Comparison of ENCODE assay signal across 9 mouse cellular contexts in genomic region chr6:52797252-52797800, GRCm38 (mm10).
DNase-seq lines count a peak whose midpoint lies in the region; ATAC-seq and TF ChIP-seq lines count a peak whose summit lies in the region.
"Had no signal": no experiment of that assay in that cellular context is flagged by ENCODE, and none has a peak within 500 bp of the region (broad histone marks: within the 10 kb centered on the region; RNA-seq: fewer than 3 reads in every experiment).

No protein-coding gene starts in this region.

- CTCF ChIA-PET in Patski (lab: Charles Lee): interaction anchor here (1.1 kb wide), 1 partner anchor 14 kb away, joined by 4 read pairs; no protein-coding TSS in a partner anchor

- peak; percentile 56 for DNase-seq in forebrain, embryonic 11.5 days (ENCODE audit: low spot score)
- DNase-seq in forebrain, embryonic 14.5 days (ENCODE audit: low spot score): no peak
- DNase-seq in layer of hippocampus, postnatal 10 days (ENCODE audit: low spot score in 2 of 2): peak; percentile 32 to 37
- no peak for DNase-seq in layer of hippocampus, adult 8-10 months (ENCODE audit: low spot score in 2 of 2)
- DNase-seq in Patski (ENCODE audit: low read depth, low spot score): peak; percentile 30
- peak; percentile 22 for DNase-seq in kidney, postnatal 10 days
- DNase-seq in T-cell, adult 2 months (ENCODE audit: low spot score): no peak

- H3K4me3 ChIP-seq in forebrain, embryonic 11.5 days (ENCODE audit: low read depth, low read length): no peak overlapping the region
- no peak overlapping the region for H3K4me3 ChIP-seq in forebrain, embryonic 14.5 days (ENCODE audit: low read depth, low read length)

- no peaks in the 10 kb centered on the region for H3K27me3 ChIP-seq in forebrain, embryonic 11.5 days (ENCODE audit: control insufficient read depth, insufficient read depth, low read length)
- H3K27me3 ChIP-seq in forebrain, embryonic 14.5 days (replicated peaks; ENCODE audit: control insufficient read depth, insufficient read depth, low read length): no peaks in the 10 kb centered on the region
- H3K27me3 ChIP-seq in Patski: no peaks in the 10 kb centered on the region

- H3K9me3 ChIP-seq in forebrain, embryonic 11.5 days (ENCODE audit: control insufficient read depth, low read length): no peaks in the 10 kb centered on the region
- H3K9me3 ChIP-seq in forebrain, embryonic 14.5 days (replicated peaks; ENCODE audit: control insufficient read depth, low read length): no peaks in the 10 kb centered on the region

- 0 out of 2 replicates have a peak, but pooled peaks cover 5% of the 10 kb centered on the region for H3K4me1 ChIP-seq in forebrain, embryonic 11.5 days (replicated peaks; ENCODE audit: control insufficient read depth, insufficient read depth, low read length)
- peaks cover 32% of the 10 kb centered on the region for H3K4me1 ChIP-seq in forebrain, embryonic 14.5 days (ENCODE audit: control insufficient read depth, insufficient read depth, low read length)

- H3K9ac ChIP-seq in forebrain, embryonic 11.5 days (ENCODE audit: low read length): no peak overlapping the region
- no peak overlapping the region for H3K9ac ChIP-seq in forebrain, embryonic 14.5 days (ENCODE audit: low read length)

- no peak for TF ChIP-seq CTCF in Patski (IDR thresholded peaks at IDR 0.05)

- H3K36me3 ChIP-seq in forebrain, embryonic 11.5 days (ENCODE audit: control insufficient read depth, insufficient read depth, low read length): no peaks in the 10 kb centered on the region
- no peaks in the 10 kb centered on the region for H3K36me3 ChIP-seq in forebrain, embryonic 14.5 days (ENCODE audit: control insufficient read depth, insufficient read depth, low read length)

- no peak for ATAC-seq in forebrain, embryonic 11.5 days (replicated peaks; ENCODE audit: low FRiP score)
- no peak for ATAC-seq in forebrain, embryonic 14.5 days
- ATAC-seq in Patski: no peak
- ATAC-seq in megakaryocyte progenitor cell, adult 5-6 weeks (replicated peaks; ENCODE audit: poor library complexity): no peak
- ATAC-seq: CD4-positive, CD25-positive, alpha-beta regulatory T cell, adult 4 months had no signal

- in situ Hi-C loops in Patski (cut with MboI; ENCODE audit: low pct_unique_long_range_greater_than_20kb): no loop called here

- WGBS in forebrain, embryonic 11.5 days: 58% methylated on average over 6 of the region's 6 CpGs
- 50% methylated on average over 6 of the region's 6 CpGs for WGBS in forebrain, embryonic 14.5 days

- POLR2A ChIA-PET in Patski (lab: Charles Lee): interaction anchor here (1.0 kb wide), 1 partner anchor 9 kb away, joined by 3 read pairs; no protein-coding TSS in a partner anchor

- no peak overlapping the region for H3K27ac ChIP-seq in forebrain, embryonic 11.5 days (ENCODE audit: low read depth, low read length)
- no peak overlapping the region for H3K27ac ChIP-seq in forebrain, embryonic 14.5 days (ENCODE audit: low read depth, low read length)

- no peak overlapping the region for H3K4me2 ChIP-seq in forebrain, embryonic 11.5 days (ENCODE audit: low read depth, low read length, severe bottlenecking)
- H3K4me2 ChIP-seq in forebrain, embryonic 14.5 days (ENCODE audit: low read length): no peak overlapping the region

Comparison
In these comparisons a context has a peak if more than half of its experiments do, and no peak if none do; other contexts are left out.
1. DNase-seq: peak in forebrain, embryonic 11.5 days (single experiment), layer of hippocampus, postnatal 10 days (2 of 2), Patski (single experiment) and kidney, postnatal 10 days (single experiment); none in forebrain, embryonic 14.5 days (single experiment), layer of hippocampus, adult 8-10 months (0 of 2) and T-cell, adult 2 months (single experiment).